Mouse (Mus musculus) liver, postnatal 0 days (tissue): ENCODE measurements around the gene Paf1.

ENCODE experiments used
- CTCF ChIP-seq: sonication (generic); IDR thresholded peaks from 2 replicates; pipeline ENCODE4 v1.5.1; 2016; ENCODE audit warnings: antibody characterized with exemption, low read depth
- EP300 ChIP-seq: IDR thresholded peaks from 2 replicates; pipeline ENCODE4 v1.6.1; 2016; ENCODE audit warnings: antibody characterized with exemption, low read depth, mild to moderate bottlenecking

- TF ChIP-seq CTCF: no peak
- TF ChIP-seq EP300: peak; percentile 93
These were observed 11.5 kb upstream of the Paf1 start for GRCm38 (mm10) chr7:28381017-28381790.
